Mouse (Mus musculus) heart, embryonic 11.5 days (tissue): ENCODE results near the gene Sorcs3. TPM values are rescaled to one million over a fixed set of nuclear protein-coding genes. Genes with fewer than 3 reads are reported as not detected.

ENCODE experiments used
- ATAC-seq: fragments of 200-750 bp; cut with Nextera tagmentation; replicated peaks from 2 replicates; pipeline ENCODE4 v1.8.0; 2017; ENCODE audit warnings: moderate library complexity; ENCODE audit not compliant: insufficient number of reproducible peaks, low FRiP score, low TSS enrichment
- H3K27ac ChIP-seq: fragments of 300-500 bp; sonication (generic); 2 replicates; pipeline ENCODE4 v1.5.1; 2014; ENCODE audit warnings: mild to moderate bottlenecking, low read depth, low read length
- H3K27me3 ChIP-seq: fragments of 300-500 bp; sonication (generic); 2 replicates; pipeline ENCODE4 v1.6.1; 2014; ENCODE audit warnings: mild to moderate bottlenecking, low read length, mixed read lengths; ENCODE audit not compliant: control insufficient read depth, insufficient read depth
- H3K36me3 ChIP-seq: fragments of 300-500 bp; sonication (generic); 2 replicates; pipeline ENCODE4 v1.6.1; 2014; ENCODE audit warnings: mild to moderate bottlenecking, low read length, moderate library complexity, mixed read lengths; ENCODE audit not compliant: control insufficient read depth, insufficient read depth
- H3K4me1 ChIP-seq: fragments of 300-500 bp; sonication (generic); 2 replicates; pipeline ENCODE4 v1.6.1; 2014; ENCODE audit warnings: low read length; ENCODE audit not compliant: control insufficient read depth, insufficient read depth
- H3K4me2 ChIP-seq: fragments of 300-500 bp; sonication (generic); 2 replicates; pipeline ENCODE4 v1.6.1; 2014; ENCODE audit warnings: mild to moderate bottlenecking, moderate library complexity
- H3K4me3 ChIP-seq: fragments of 300-500 bp; sonication (generic); 2 replicates; pipeline ENCODE4 v1.5.1; 2014; ENCODE audit warnings: low read depth, low read length
- H3K9ac ChIP-seq: fragments of 300-500 bp; sonication (generic); 2 replicates; pipeline ENCODE4 v1.6.1; 2014; ENCODE audit warnings: mild to moderate bottlenecking, low read depth, low read length, moderate library complexity
- H3K9me3 ChIP-seq: fragments of 300-500 bp; sonication (generic); replicated peaks from 2 replicates; pipeline ENCODE4 v1.6.1; 2016; ENCODE audit warnings: low read length; ENCODE audit not compliant: control insufficient read depth
- WGBS: fragments of 180-500 bp; shearing (Covaris S2); extraction: QIAGEN DNeasy Blood & Tissue Kit; methylation state at CpG from one replicate; pipeline ENCODE4 v1.1.7; 2014; ENCODE audit not compliant: insufficient replicate concordance; 5-methylcytosine and 5-hydroxymethylcytosine counted together
- polyA plus RNA-seq: library from polyadenylated mRNA; unstranded; fragments of >200 nt; fragmentation: Nextera tagmentation; extraction: Ambion mirVana; gene quantifications from 2 replicates; pipeline ENCODE4 v1.2.1, GENCODE M21; 2014

Sorcs3 gene
- polyA plus RNA-seq, 1 experiment from 2014 or later, result 0.44 TPM

DNA sequence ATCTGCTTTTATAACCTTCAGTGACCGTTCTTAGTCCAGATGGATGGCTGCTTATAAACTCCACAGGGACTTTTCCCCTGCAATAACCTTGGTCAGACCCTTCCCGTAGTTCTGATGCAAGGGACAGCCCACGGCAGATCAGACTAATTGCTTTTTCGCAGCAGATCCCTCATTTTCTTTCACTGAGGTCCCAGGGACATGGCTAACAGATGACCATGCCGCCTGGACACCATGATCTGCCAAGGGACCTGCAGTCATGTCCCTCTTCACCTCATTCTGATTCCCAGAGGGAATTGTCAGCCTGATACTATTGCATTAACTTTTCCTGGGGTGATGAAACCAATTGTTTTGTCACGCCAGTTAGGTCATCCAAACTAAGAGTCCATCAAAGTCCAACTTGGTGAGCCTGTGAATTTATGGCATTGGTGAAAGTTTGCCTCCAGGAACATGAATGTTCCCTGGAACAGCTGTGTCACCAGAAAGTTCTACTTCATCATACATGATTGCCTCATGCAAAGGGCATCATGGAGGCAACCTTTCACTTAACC is 494.4 kb downstream of the Sorcs3 start:
- Histone ChIP-seq H3K4me2 (no peak overlapping the region), H3K4me3 (no peak overlapping the region), H3K9me3 (no peaks in the 10 kb centered on the region), H3K27ac (no peak overlapping the region), H3K36me3 (no peaks in the 10 kb centered on the region), H3K27me3 (no peaks in the 10 kb centered on the region), H3K4me1 (no peaks in the 10 kb centered on the region), H3K9ac (no peak overlapping the region)
- no peak for ATAC-seq
- 76% methylated on average over 6 of the region's 6 CpGs for WGBS

DNA sequence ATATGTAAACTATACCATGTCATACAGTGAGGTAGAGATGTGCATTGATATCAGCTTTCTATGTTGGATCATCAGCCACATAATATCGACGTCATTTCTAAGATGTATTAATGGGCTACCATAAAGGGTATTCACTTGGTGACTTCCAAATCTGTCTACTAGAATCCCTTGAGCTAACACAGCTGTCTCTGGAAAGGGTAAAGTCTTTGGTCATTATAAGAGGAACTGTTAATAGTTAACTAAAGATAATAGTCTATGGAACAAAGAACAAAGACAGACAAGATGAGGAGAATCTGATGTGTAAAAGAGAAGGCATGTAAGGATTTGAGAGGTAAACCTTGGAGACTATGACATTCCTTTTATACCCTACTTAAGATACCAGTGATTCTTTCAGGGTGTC is 497.9 kb downstream of the Sorcs3 start:
- H3K4me3 ChIP-seq, result no peak overlapping the region
- H3K9ac ChIP-seq, result no peak overlapping the region
- ATAC-seq, result no peak
- H3K4me2 ChIP-seq, result no peak overlapping the region
- peaks cover 10% of the 10 kb centered on the region for H3K4me1 ChIP-seq
- no peak overlapping the region for H3K27ac ChIP-seq
- WGBS, result 84% methylated on average over 2 of the region's 2 CpGs
- H3K9me3 ChIP-seq, result no peaks in the 10 kb centered on the region
- H3K27me3 ChIP-seq, result no peaks in the 10 kb centered on the region
- no peaks in the 10 kb centered on the region for H3K36me3 ChIP-seq

DNA sequence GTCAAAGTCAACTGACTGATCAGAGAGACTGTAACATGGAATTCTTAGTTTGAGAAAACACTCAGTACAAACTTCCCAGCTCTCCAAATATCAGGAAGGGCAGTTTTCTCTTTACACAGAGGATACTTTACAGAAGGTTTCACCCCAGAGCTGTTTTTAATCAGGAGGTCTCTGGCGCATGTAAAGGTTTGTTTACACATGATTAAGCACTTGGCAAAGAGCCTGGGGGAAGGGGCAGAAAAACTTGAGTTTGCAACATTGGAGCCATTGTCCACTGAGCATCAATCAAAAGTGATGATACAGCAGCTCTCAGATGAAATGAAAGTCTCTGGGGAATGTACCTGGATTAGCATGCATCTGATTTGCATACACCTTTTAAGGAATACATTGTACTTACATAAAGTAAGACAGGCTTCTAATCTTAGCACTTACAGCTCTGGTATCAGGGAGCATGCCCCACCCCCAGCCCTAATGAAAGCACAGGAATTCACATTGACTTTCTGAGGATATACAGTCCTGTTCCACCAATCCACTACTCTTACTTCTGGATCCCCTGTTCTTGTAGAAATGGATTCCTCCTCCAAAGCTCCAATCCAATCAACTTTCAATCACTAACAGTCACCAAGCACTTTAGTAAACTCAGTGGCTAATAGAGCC is 500.6 kb downstream of the Sorcs3 start:
- no peak for ATAC-seq
- H3K4me1 ChIP-seq, result peaks cover 10% of the 10 kb centered on the region
- H3K9ac ChIP-seq, result no peak overlapping the region
- no peak overlapping the region for H3K27ac ChIP-seq
- 14% methylated on average over 1 of the region's 1 CpGs for WGBS
- H3K36me3 ChIP-seq, result no peaks in the 10 kb centered on the region
- no peaks in the 10 kb centered on the region for H3K9me3 ChIP-seq
- no peak overlapping the region for H3K4me3 ChIP-seq
- no peaks in the 10 kb centered on the region for H3K27me3 ChIP-seq
- no peak overlapping the region for H3K4me2 ChIP-seq

GRCm38 (mm10) chr19:48706924-48707320 is 501.1 kb downstream of the Sorcs3 start:
- no peak for ATAC-seq
- no peaks in the 10 kb centered on the region for H3K9me3 ChIP-seq
- H3K4me2 ChIP-seq, result no peak overlapping the region
- H3K27ac ChIP-seq, result no peak overlapping the region
- H3K27me3 ChIP-seq, result no peaks in the 10 kb centered on the region
- WGBS, result 89% methylated on average over 1 of the region's 1 CpGs
- no peak overlapping the region for H3K4me3 ChIP-seq
- no peak overlapping the region for H3K9ac ChIP-seq
- peaks cover 10% of the 10 kb centered on the region for H3K4me1 ChIP-seq
- no peaks in the 10 kb centered on the region for H3K36me3 ChIP-seq

DNA sequence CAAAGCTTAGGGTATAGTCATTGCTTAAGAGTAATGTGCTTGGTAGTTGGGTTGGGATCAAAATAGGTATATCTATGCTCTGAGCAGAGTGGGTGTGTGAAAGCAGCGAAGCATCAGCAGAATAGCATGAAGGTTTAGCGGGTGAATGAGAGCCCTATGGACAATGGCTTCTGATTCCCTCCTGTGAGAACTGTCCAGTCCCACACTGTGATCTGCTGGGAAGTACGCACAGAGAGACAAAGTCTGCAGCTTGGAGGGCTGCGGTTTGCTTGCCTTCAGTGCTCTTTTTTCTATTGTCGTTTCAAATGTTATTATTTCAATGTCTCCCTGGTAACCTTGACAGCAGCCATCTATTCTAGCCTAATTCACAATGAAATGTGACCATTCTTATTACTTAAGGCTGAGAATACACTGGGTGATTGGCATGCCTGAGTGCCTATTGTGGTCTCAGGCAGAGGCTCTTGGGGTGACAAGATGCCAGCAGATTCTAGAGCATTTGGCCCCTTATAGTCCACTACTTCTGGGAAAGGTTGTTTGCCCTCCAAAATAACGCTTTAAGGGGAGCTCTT is 520.1 kb downstream of the Sorcs3 start:
- no peak overlapping the region for H3K4me3 ChIP-seq
- H3K27me3 ChIP-seq, result no peaks in the 10 kb centered on the region
- H3K4me1 ChIP-seq, result no peaks in the 10 kb centered on the region
- no peaks in the 10 kb centered on the region for H3K36me3 ChIP-seq
- ATAC-seq, result no peak
- 75% methylated on average over 6 of the region's 6 CpGs for WGBS
- no peak overlapping the region for H3K27ac ChIP-seq
- H3K4me2 ChIP-seq, result no peak overlapping the region
- H3K9me3 ChIP-seq, result no peaks in the 10 kb centered on the region
- no peak overlapping the region for H3K9ac ChIP-seq

DNA sequence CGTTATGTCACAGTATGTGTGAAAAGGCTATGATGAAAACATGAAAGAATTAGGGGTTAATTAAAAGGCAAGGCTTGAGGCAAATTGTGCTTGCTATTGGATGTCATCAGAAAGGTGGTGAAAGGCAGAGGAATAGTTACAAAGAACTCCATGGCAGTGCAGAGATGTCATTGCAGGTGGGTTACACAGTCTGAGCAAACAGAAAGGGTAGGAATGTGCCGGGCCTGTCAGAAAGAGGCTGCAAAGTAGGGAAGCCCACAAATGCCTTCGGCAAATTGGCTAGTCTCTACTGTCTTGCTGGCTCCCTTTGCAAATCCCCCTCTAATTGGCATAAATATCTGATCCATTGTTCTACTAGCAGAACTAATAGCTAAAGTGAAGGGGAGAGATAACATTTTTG is 521.2 kb downstream of the Sorcs3 start:
- Histone ChIP-seq H3K9ac (no peak overlapping the region), H3K27ac (no peak overlapping the region), H3K36me3 (no peaks in the 10 kb centered on the region), H3K4me2 (no peak overlapping the region), H3K4me3 (no peak overlapping the region), H3K27me3 (no peaks in the 10 kb centered on the region), H3K9me3 (no peaks in the 10 kb centered on the region), H3K4me1 (no peaks in the 10 kb centered on the region)
- WGBS, result 80% methylated on average over 3 of the region's 3 CpGs
- no peak for ATAC-seq

DNA sequence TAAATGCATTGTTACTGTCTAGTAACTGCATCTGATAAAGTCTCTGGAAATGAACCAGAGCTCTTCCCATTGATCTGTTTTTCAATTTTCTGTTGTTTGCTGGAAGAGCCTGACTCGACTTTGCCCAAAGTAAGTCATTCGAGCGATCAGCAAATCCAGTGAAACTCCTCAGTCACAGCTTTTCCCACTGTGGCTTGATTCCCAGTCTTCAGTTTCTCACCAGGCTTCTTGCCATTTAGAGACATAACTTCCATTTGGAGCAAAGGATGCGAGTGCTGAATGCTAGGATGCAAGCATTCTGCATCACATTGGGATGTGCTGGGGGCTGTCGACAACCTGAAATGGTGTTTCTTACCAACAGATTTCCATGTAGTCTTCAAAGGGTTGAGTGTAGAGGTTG is 521.8 kb downstream of the Sorcs3 start:
- H3K27ac ChIP-seq, result no peak overlapping the region
- no peak overlapping the region for H3K4me3 ChIP-seq
- H3K9me3 ChIP-seq, result no peaks in the 10 kb centered on the region
- no peak overlapping the region for H3K9ac ChIP-seq
- WGBS, result 86% methylated on average over 5 of the region's 5 CpGs
- no peak overlapping the region for H3K4me2 ChIP-seq
- no peaks in the 10 kb centered on the region for H3K4me1 ChIP-seq
- no peaks in the 10 kb centered on the region for H3K36me3 ChIP-seq
- no peak for ATAC-seq
- H3K27me3 ChIP-seq, result no peaks in the 10 kb centered on the region

GRCm38 (mm10) chr19:48731731-48732130 is 525.9 kb downstream of the Sorcs3 start:
- Histone ChIP-seq H3K9ac (no peak overlapping the region), H3K36me3 (no peaks in the 10 kb centered on the region), H3K4me2 (no peak overlapping the region), H3K4me3 (no peak overlapping the region), H3K27ac (no peak overlapping the region), H3K4me1 (no peaks in the 10 kb centered on the region), H3K27me3 (no peaks in the 10 kb centered on the region), H3K9me3 (no peaks in the 10 kb centered on the region)
- ATAC-seq, result no peak
- 83% methylated on average over 10 of the region's 10 CpGs for WGBS

DNA sequence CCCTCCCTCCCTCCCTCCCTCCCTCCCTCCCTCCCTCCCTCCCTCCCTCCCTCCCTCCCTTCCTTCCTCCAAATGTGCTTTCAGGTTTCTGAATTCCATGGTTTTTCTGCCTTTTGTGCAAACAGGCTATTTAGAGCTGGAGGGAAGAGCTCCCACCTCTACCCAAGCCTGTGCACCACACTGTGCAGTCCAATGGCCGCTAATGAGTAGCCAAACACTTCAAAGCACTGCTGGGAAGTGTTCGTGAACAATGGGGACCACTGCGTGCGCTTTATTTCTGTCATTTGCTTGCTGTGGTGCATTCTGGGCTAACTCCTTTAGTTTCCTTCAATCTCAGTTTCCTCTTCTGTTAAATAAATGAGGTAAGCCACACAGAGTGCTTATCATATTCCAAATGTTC is 528.5 kb downstream of the Sorcs3 start:
- H3K4me2 ChIP-seq, result no peak overlapping the region
- H3K4me3 ChIP-seq, result no peak overlapping the region
- H3K27me3 ChIP-seq, result no peaks in the 10 kb centered on the region
- no peaks in the 10 kb centered on the region for H3K36me3 ChIP-seq
- no peaks in the 10 kb centered on the region for H3K4me1 ChIP-seq
- WGBS, result 83% methylated on average over 4 of the region's 4 CpGs
- no peak for ATAC-seq
- no peak overlapping the region for H3K9ac ChIP-seq
- no peak overlapping the region for H3K27ac ChIP-seq
- H3K9me3 ChIP-seq, result no peaks in the 10 kb centered on the region
